Mouse (Mus musculus): ENCODE measurements at regions not wholly inside any gene's neighbourhood (a gene's known extent, or its start where the extent isn't known, plus 50 kb on each side); places are given as distances from the start of the nearest gene placed in this dataset.

- H3K4me2 ChIP-seq (replicated peaks; ENCODE audit: low read depth) = no peak overlapping the region
- no peak for DNase-seq (ENCODE audit: low spot score)
- no peaks in the 10 kb centered on the region for H3K4me1 ChIP-seq (replicated peaks; ENCODE audit: control insufficient read depth, insufficient read depth)
- no peak overlapping the region for H3K27ac ChIP-seq (replicated peaks)
- TF ChIP-seq CTCF (IDR thresholded peaks at IDR 0.05; ENCODE audit: low read depth) = no peak
- no peak for TF ChIP-seq EP300 (optimal IDR thresholded peaks at IDR 0.05)
- 70% methylated on average over 4 of the region's 4 CpGs for WGBS
- no peaks in the 10 kb centered on the region for H3K36me3 ChIP-seq (ENCODE audit: control insufficient read depth, insufficient read depth, low read length)
- H3K27me3 ChIP-seq (ENCODE audit: control insufficient read depth, insufficient read depth, low read length) = no peaks in the 10 kb centered on the region
- no peaks in the 10 kb centered on the region for H3K9me3 ChIP-seq (ENCODE audit: control insufficient read depth, low read length)
- ATAC-seq (ENCODE audit: low FRiP score, low TSS enrichment) = no peak
- H3K9ac ChIP-seq (ENCODE audit: low read length) = no peak overlapping the region
- H3K4me3 ChIP-seq (ENCODE audit: low read depth, low read length) = no peak overlapping the region
These were observed 172.4 kb upstream of the Pln start for GRCm38 (mm10) chr10:53165036-53165435.

GRCm38 (mm10) chr10:53167767-53168166 lies 169.7 kb upstream of the Pln start:
- ATAC-seq (ENCODE audit: low FRiP score, low TSS enrichment) (no peak), DNase-seq (ENCODE audit: low spot score) (no peak)
- no peak overlapping the region for H3K4me3 ChIP-seq (ENCODE audit: low read depth, low read length)
- H3K9ac ChIP-seq (ENCODE audit: low read length) = no peak overlapping the region
- WGBS = 94% methylated on average over 5 of the region's 5 CpGs
- no peak overlapping the region for H3K4me2 ChIP-seq (replicated peaks; ENCODE audit: low read depth)
- no peaks in the 10 kb centered on the region for H3K27me3 ChIP-seq (ENCODE audit: control insufficient read depth, insufficient read depth, low read length)
- TF ChIP-seq CTCF (IDR thresholded peaks at IDR 0.05; ENCODE audit: low read depth) (no peak), EP300 (optimal IDR thresholded peaks at IDR 0.05) (no peak)
- H3K36me3 ChIP-seq (ENCODE audit: control insufficient read depth, insufficient read depth, low read length) = no peaks in the 10 kb centered on the region
- no peak overlapping the region for H3K27ac ChIP-seq (replicated peaks)
- no peaks in the 10 kb centered on the region for H3K9me3 ChIP-seq (ENCODE audit: control insufficient read depth, low read length)
- no peaks in the 10 kb centered on the region for H3K4me1 ChIP-seq (replicated peaks; ENCODE audit: control insufficient read depth, insufficient read depth)

GRCm38 (mm10) chr10:53174038-53174564 lies 163.4 kb upstream of the Pln start:
- no peaks in the 10 kb centered on the region for H3K9me3 ChIP-seq (ENCODE audit: control insufficient read depth, low read length)
- H3K27ac ChIP-seq (replicated peaks) = no peak overlapping the region
- no peak overlapping the region for H3K4me3 ChIP-seq (ENCODE audit: low read depth, low read length)
- H3K4me2 ChIP-seq (replicated peaks; ENCODE audit: low read depth) = no peak overlapping the region
- no peaks in the 10 kb centered on the region for H3K4me1 ChIP-seq (replicated peaks; ENCODE audit: control insufficient read depth, insufficient read depth)
- DNase-seq (ENCODE audit: low spot score) (no peak), ATAC-seq (ENCODE audit: low FRiP score, low TSS enrichment) (no peak)
- no peak overlapping the region for H3K9ac ChIP-seq (ENCODE audit: low read length)
- TF ChIP-seq EP300 (optimal IDR thresholded peaks at IDR 0.05) (no peak), CTCF (IDR thresholded peaks at IDR 0.05; ENCODE audit: low read depth) (no peak)
- 61% methylated on average over 3 of the region's 3 CpGs for WGBS
- no peaks in the 10 kb centered on the region for H3K27me3 ChIP-seq (ENCODE audit: control insufficient read depth, insufficient read depth, low read length)
- no peaks in the 10 kb centered on the region for H3K36me3 ChIP-seq (ENCODE audit: control insufficient read depth, insufficient read depth, low read length)

GRCm38 (mm10) chr10:53175946-53176345 lies 161.5 kb upstream of the Pln start:
- ATAC-seq (ENCODE audit: low FRiP score, low TSS enrichment) (no peak), DNase-seq (ENCODE audit: low spot score) (no peak)
- no peaks in the 10 kb centered on the region for H3K27me3 ChIP-seq (ENCODE audit: control insufficient read depth, insufficient read depth, low read length)
- H3K27ac ChIP-seq (replicated peaks) = no peak overlapping the region
- TF ChIP-seq EP300 (optimal IDR thresholded peaks at IDR 0.05) (no peak), CTCF (IDR thresholded peaks at IDR 0.05; ENCODE audit: low read depth) (no peak)
- 80% methylated on average over 2 of the region's 2 CpGs for WGBS
- H3K4me2 ChIP-seq (replicated peaks; ENCODE audit: low read depth) = no peak overlapping the region
- no peaks in the 10 kb centered on the region for H3K36me3 ChIP-seq (ENCODE audit: control insufficient read depth, insufficient read depth, low read length)
- H3K4me3 ChIP-seq (ENCODE audit: low read depth, low read length) = no peak overlapping the region
- H3K4me1 ChIP-seq (replicated peaks; ENCODE audit: control insufficient read depth, insufficient read depth) = no peaks in the 10 kb centered on the region
- no peak overlapping the region for H3K9ac ChIP-seq (ENCODE audit: low read length)
- H3K9me3 ChIP-seq (ENCODE audit: control insufficient read depth, low read length) = no peaks in the 10 kb centered on the region

GRCm38 (mm10) chr10:53178561-53178960 lies 158.9 kb upstream of the Pln start:
- ATAC-seq (ENCODE audit: low FRiP score, low TSS enrichment) (no peak), DNase-seq (ENCODE audit: low spot score) (no peak)
- H3K27me3 ChIP-seq (ENCODE audit: control insufficient read depth, insufficient read depth, low read length) = no peaks in the 10 kb centered on the region
- 42% methylated on average over 6 of the region's 6 CpGs for WGBS
- H3K27ac ChIP-seq (replicated peaks) = no peak overlapping the region
- H3K9me3 ChIP-seq (ENCODE audit: control insufficient read depth, low read length) = no peaks in the 10 kb centered on the region
- no peaks in the 10 kb centered on the region for H3K36me3 ChIP-seq (ENCODE audit: control insufficient read depth, insufficient read depth, low read length)
- no peak overlapping the region for H3K4me3 ChIP-seq (ENCODE audit: low read depth, low read length)
- no peaks in the 10 kb centered on the region for H3K4me1 ChIP-seq (replicated peaks; ENCODE audit: control insufficient read depth, insufficient read depth)
- TF ChIP-seq CTCF (IDR thresholded peaks at IDR 0.05; ENCODE audit: low read depth) (no peak), EP300 (optimal IDR thresholded peaks at IDR 0.05) (no peak)
- H3K9ac ChIP-seq (ENCODE audit: low read length) = no peak overlapping the region
- no peak overlapping the region for H3K4me2 ChIP-seq (replicated peaks; ENCODE audit: low read depth)

GRCm38 (mm10) chr10:53179109-53179508 lies 158.4 kb upstream of the Pln start:
- WGBS = 35% methylated on average over 6 of the region's 6 CpGs
- no peak for TF ChIP-seq CTCF (IDR thresholded peaks at IDR 0.05; ENCODE audit: low read depth)
- TF ChIP-seq EP300 (optimal IDR thresholded peaks at IDR 0.05) = no peak
- no peaks in the 10 kb centered on the region for H3K36me3 ChIP-seq (ENCODE audit: control insufficient read depth, insufficient read depth, low read length)
- no peak for DNase-seq (ENCODE audit: low spot score)
- ATAC-seq (ENCODE audit: low FRiP score, low TSS enrichment) = no peak
- H3K27ac ChIP-seq (replicated peaks) = no peak overlapping the region
- no peak overlapping the region for H3K9ac ChIP-seq (ENCODE audit: low read length)
- no peak overlapping the region for H3K4me2 ChIP-seq (replicated peaks; ENCODE audit: low read depth)
- no peaks in the 10 kb centered on the region for H3K4me1 ChIP-seq (replicated peaks; ENCODE audit: control insufficient read depth, insufficient read depth)
- H3K27me3 ChIP-seq (ENCODE audit: control insufficient read depth, insufficient read depth, low read length) = no peaks in the 10 kb centered on the region
- H3K4me3 ChIP-seq (ENCODE audit: low read depth, low read length) = no peak overlapping the region
- no peaks in the 10 kb centered on the region for H3K9me3 ChIP-seq (ENCODE audit: control insufficient read depth, low read length)
